Mouse (Mus musculus) heart, adult 2 months (tissue): Measurements from ENCODE around the gene Igf1.

Source experiments
- CTCF ChIP-seq: fragments of 200-600 bp; IDR thresholded peaks from 2 replicates; pipeline ENCODE4 v1.8.1; 2022; ENCODE audit warnings: antibody characterized with exemption, mild to moderate bottlenecking, moderate library complexity
- POLR2A ChIP-seq: fragments of 200-500 bp; IDR thresholded peaks from 2 replicates; pipeline ENCODE4 v1.6.1; 2011; ENCODE audit warnings: mild to moderate bottlenecking, low read depth, low read length, control low read depth; ENCODE audit not compliant: insufficient read depth

GRCm38 (mm10) chr10:87869691-87870090 is 11.6 kb downstream of the Igf1 start:
- TF ChIP-seq CTCF: no peak
- TF ChIP-seq POLR2A: no peak
